Mouse (Mus musculus): ENCODE results near the gene Marcks.

Marcks gene

GRCm38 (mm10) chr10:37138778-37139442, at the start of gene Marcks:
Gene Marcks, minus strand, starts transcription at chr10:37138920.
- in situ Hi-C loops (cut with MboI; ENCODE audit: low sequenced_read_pairs) = no loop called here

- in situ Hi-C loops (cut with MboI; ENCODE audit: low sequenced_read_pairs) = no loop called here
Measured at GRCm38 (mm10) chr10:37177071-37177470, 38.4 kb upstream of the Marcks start.

GRCm38 (mm10) chr10:37172416-37172950, 33.8 kb upstream of the Marcks start:
- in situ Hi-C loops (cut with MboI; ENCODE audit: low sequenced_read_pairs) = no loop called here

DNA sequence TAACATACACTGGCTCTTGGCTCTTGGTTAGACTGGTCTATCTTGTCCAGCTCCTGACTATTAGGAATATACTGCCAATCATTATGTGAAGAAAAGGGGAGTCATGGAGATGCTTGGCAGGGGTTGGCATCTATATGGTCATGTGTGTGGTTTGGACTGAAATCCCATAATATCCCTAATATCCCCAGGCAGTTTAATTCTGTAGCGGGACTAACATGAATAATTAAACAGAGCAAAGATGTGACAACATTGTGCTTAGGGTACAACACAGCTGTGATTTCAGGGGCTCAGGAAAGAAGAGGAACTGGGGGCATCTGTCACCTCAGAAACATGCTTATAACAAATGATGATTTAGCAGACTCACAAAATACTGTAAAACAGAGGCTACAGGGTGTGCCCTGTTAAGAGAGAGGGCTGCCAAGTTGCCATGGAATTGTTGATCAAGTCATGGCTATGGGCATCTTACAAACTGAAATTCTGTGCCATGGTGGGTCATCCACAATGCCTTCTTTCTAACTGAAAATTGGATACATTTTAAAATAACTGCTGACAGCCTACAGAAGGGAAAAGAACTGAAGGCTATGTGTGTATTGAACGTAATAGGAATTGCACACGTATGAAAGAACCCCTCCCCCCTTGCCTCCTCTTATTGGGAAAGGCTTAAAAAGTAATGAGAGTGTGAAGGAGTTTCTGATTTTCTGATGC, 33.1 kb upstream of the Marcks start:
- in situ Hi-C loops (cut with MboI; ENCODE audit: low sequenced_read_pairs) = no loop called here

- in situ Hi-C loops (cut with MboI; ENCODE audit: low sequenced_read_pairs) = no loop called here
Measured at GRCm38 (mm10) chr10:37170878-37171277, 32.2 kb upstream of the Marcks start.

GRCm38 (mm10) chr10:37170466-37170865, 31.7 kb upstream of the Marcks start:
- in situ Hi-C loops (cut with MboI; ENCODE audit: low sequenced_read_pairs) = no loop called here

DNA sequence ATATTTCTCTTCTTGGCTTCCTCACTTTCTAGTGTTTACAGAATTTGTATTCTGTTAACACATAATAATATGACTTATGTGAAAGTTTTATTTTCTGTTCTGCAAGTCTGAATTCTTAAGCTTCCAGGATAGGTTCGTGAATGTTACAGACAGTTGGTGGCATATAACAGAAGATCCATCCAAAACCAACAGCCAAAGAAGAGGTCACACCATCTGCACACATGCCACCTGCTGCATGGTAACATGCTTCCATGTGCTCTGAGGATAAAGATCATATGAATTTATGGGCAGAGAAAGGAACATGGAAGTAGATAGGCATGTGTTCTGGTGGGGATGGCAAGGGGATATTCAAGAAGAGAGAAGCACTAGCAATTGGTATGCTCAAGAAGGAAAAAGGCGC, 28.8 kb upstream of the Marcks start:
- in situ Hi-C loops (cut with MboI; ENCODE audit: low sequenced_read_pairs) = no loop called here

- in situ Hi-C loops (cut with MboI; ENCODE audit: low sequenced_read_pairs) = no loop called here
Measured at GRCm38 (mm10) chr10:37159731-37160130, 21.0 kb upstream of the Marcks start.

- in situ Hi-C loops (cut with MboI; ENCODE audit: low sequenced_read_pairs) = no loop called here
Measured at GRCm38 (mm10) chr10:37157156-37157555, 18.4 kb upstream of the Marcks start.

- in situ Hi-C loops (cut with MboI; ENCODE audit: low sequenced_read_pairs) = no loop called here
Measured at GRCm38 (mm10) chr10:37155131-37155530, 16.4 kb upstream of the Marcks start.

DNA sequence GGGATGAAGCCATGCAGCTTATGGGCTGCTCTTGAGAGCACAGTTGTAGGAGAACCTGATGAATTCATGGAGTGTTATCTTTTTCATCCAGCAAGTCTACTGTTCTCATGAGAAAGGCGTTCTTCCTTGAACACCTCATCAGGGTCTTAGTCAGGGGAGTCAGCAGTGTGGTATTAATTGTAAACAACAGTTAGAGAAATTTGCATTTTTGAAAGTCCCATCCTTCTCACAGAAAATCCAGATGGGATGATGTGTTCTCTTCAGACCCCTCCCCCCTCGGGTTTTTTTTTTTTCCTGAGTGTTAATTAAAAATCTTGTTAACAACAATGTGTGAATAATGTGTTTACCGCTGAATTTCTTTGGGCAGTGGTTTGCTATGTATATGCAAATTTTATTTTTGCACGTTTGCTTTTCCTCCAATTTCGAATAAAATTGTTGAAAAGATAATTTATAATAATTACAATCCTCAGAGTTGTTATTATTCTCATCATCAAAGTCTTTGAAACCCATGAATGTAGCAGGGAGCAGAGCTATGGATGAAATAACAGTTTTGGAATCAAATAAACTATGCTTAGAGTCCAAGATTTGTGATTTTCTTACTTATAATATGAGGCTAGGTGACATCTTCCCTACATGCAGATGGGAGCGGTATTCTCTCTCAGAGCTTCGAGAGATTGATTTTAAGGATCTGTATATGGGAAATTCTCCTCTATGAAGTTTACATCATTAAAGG, 13.0 kb upstream of the Marcks start:
- in situ Hi-C loops (cut with MboI; ENCODE audit: low sequenced_read_pairs) = no loop called here

DNA sequence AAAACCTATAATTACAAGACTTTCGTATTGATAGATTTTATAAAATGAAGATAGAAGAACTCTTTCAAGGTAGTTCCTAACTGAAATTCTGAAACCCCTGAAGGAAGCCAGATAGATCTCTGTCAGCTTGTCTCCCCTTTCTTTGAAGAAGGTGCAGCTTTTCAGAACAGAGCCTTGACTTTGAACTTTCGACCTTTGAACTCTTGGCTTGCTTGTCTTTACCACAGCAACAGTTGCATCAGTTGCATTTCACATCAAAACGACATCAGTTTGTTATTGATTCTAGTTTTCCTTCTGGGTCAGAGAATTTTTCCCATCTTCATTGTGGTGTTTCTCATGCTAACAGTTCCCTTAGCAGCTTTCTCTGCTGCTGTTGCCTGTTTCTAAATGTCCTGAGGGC, 9.3 kb upstream of the Marcks start:
- in situ Hi-C loops (cut with MboI; ENCODE audit: low sequenced_read_pairs) = no loop called here

- in situ Hi-C loops (cut with MboI; ENCODE audit: low sequenced_read_pairs) = no loop called here
Measured at GRCm38 (mm10) chr10:37145456-37145855, 6.7 kb upstream of the Marcks start.

GRCm38 (mm10) chr10:37141621-37142020, 2.9 kb upstream of the Marcks start:
- in situ Hi-C loops (cut with MboI; ENCODE audit: low sequenced_read_pairs) = no loop called here

GRCm38 (mm10) chr10:37140736-37141451, 2.2 kb upstream of the Marcks start:
- in situ Hi-C loops (cut with MboI; ENCODE audit: low sequenced_read_pairs) = no loop called here

GRCm38 (mm10) chr10:37140166-37140735, 1.5 kb upstream of the Marcks start:
- in situ Hi-C loops (cut with MboI; ENCODE audit: low sequenced_read_pairs) = no loop called here

GRCm38 (mm10) chr10:37139443-37140165, 884 bp upstream of the Marcks start:
- in situ Hi-C loops (cut with MboI; ENCODE audit: low sequenced_read_pairs) = no loop called here

- in situ Hi-C loops (cut with MboI; ENCODE audit: low sequenced_read_pairs) = no loop called here
Measured at GRCm38 (mm10) chr10:37138311-37138731, 399 bp downstream of the Marcks start.

GRCm38 (mm10) chr10:37137531-37138310, 999 bp downstream of the Marcks start:
- in situ Hi-C loops (cut with MboI; ENCODE audit: low sequenced_read_pairs) = no loop called here
